Mouse (Mus musculus): Measurements from ENCODE around the gene Serpine3.
"Not testable (repeated sequence)": the region's sequence is repeated elsewhere in the genome, so short reads cannot be mapped to it uniquely, and the experiment has no call there.

Serpine3 gene

GRCm38 (mm10) chr14:62663367-62663766 is at the start of gene Serpine3:
TSS of gene Serpine3 (plus strand) at chr14:62663667.
- no peak for DNase-seq

DNA sequence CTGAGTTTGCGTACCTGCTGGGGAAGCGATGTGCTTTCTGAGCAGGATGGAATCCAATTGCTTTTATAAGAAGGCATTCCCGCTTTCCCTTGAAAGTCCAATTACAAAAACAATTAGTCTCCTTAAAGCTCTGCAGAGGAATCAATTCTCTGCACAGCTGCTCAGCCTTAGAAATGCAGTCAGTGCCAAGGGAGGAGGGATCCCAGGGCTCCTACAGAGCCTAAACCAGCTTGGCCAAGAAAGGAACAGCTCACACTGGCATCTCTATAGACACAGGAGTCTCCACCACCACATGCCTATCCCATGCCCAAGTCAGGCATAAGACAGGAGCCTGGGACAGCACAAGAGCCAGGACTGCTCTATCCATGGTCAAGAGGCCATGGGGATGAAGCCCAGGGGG is 41.1 kb upstream of the Serpine3 start:
- no peak for DNase-seq

GRCm38 (mm10) chr14:62627951-62628350 is 35.5 kb upstream of the Serpine3 start:
- peak; percentile 76 for DNase-seq

GRCm38 (mm10) chr14:62637436-62638344 is 25.8 kb upstream of the Serpine3 start:
- no peak for DNase-seq

DNA sequence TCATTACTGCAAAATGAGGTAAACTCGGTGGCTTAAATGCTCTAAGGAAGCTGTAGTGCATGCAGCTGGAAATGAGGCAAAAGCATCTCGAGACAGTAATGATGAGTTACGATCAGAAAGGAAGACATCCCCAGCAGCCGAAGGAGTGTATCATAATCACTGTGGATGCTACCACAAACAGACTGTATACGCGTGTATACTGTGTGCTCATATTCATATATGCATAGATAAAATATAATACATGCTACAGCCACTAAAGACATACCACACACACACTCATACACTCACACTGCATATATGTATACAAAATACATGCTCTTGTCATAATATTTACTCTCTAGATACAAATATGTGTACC is 25.1 kb upstream of the Serpine3 start:
- DNase-seq = no peak

DNA sequence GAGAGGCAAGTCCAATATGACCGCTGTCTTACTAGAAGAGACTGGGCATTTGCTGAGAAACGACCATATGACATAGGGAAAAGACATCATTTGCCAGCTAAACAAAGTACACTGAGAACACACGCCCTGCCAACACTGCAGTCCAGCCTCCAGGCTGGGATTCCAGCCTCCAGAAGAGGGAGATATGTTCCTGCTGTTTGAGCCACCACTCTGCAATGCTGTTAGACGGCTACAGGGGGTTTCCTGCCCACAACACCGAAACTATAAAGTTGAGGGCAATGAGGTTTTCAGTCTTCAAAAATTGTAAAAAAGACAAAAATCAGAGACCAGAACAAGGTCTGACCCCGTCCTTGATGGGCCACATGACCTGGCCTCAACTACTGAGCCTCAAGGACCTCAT is 24.4 kb upstream of the Serpine3 start:
- DNase-seq = no peak

DNA sequence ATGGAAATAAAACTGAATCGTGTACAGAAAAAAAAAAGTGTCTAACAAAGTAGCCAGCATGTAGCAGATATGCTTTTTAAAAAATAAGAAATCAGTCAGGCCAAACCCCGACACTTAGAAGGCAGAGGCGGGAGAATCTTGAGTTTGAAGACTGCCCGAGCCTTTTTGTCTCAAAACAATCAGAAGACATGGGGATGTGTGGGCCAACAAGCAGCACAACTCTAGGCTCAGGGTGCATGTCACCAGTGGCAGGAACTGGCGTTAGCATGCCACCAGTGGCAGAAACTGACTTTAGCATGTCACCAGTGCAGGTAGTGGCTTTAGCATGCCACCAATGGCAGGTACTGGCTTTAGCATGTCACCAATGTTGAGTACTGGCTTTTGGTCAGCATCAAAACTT is 23.9 kb upstream of the Serpine3 start:
- DNase-seq = no peak

DNA sequence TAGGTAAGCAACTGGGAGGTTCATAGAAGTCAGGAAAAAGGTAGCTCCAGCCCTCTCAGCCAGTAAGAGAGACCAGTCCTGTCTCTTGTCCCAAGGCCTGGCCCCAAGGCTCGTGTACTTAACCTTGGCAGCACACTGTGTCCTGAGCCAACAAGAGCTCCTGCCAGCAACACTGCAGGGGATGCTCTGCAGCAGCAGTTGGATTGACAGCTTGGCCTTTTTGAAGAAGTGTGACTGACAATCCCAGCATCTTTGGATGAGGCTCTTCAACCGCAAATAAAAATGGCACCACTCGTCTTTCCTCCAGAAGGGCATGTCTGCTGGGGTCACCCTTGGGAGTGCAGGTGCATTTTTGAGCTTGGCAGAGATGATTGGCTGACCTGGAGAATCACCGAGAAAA is 23.1 kb upstream of the Serpine3 start:
- DNase-seq = no peak

DNA sequence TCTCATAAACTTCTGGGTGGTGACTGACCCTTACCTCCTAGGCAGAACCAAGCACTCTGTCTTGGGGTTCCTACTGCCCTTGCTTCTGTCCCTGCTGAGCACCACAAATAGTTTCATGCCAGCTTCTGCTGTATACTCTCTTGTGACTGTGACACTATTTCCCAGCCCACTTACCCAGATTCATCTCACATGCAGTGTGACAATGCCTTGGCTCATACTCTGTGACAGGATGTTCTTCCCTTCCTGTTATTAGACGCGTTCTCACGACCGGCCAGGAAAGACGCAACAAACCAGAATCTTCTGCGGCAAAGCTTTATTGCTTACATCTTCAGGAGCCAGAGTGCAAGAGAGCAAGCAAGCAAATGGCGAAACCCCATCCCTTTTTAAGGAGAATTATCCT is 21.1 kb upstream of the Serpine3 start:
- not testable (repeated sequence) for DNase-seq

DNA sequence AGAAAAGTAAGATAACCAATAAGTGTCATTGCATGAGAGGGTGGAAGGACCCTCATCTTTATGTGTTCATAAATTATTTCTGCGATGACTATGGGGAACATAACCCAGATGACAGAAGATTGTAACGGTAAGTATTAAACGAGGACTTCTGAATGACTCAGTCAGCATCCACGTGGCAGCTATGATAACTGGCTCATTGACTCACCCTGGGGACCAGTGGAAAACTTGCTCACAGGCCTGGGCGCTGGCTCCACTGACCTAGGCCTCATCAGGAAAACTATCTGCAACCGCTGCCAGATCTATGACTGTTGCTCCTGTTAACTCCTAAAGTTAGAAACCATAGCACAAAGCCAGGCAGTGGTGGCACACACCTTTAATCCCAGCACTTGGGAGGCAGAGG is 15.1 kb upstream of the Serpine3 start:
- DNase-seq = no peak

DNA sequence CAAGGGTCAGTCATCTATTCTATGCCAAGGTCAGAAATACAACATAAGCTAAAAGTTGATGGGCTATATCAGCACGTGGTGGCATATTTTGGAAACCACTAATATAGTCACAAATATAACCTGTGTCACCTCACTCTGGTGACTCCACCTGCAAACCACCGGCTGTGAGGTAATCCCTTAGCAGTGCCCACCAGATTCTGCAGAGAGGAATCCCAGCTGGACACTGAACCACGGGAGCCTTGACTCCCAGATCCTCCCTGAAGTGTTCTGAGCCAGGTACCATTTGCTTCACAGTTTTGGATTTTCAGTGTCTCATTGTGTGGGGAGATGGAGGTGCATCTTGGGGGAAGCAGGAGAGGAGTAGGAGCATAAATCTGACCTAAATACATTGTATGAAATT is 13.1 kb upstream of the Serpine3 start:
- DNase-seq = no peak

DNA sequence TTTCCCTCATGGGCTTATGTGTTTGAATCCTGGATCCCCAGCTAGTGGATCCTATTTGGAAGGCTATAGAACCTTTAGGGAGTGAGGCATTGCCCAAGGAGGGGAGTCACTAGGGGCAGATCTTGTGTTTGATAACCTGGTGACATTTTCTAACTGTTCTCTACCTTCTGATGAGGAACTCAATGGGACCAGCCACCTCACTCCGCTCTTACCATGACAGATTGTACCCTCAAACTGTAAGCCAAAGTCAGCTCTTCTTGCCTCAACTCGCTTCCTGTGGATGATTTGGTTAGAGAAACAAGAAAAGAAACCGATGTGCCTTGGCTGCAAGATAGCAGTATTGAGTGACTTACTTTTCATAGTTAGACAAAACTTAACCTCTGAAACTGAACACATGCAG is 11.7 kb upstream of the Serpine3 start:
- no peak for DNase-seq

GRCm38 (mm10) chr14:62655996-62656395 is 7.5 kb upstream of the Serpine3 start:
- DNase-seq = no peak

GRCm38 (mm10) chr14:62657469-62657868 is 6.0 kb upstream of the Serpine3 start:
- no peak for DNase-seq

GRCm38 (mm10) chr14:62662381-62662780 is 1.1 kb upstream of the Serpine3 start:
- no peak for DNase-seq

DNA sequence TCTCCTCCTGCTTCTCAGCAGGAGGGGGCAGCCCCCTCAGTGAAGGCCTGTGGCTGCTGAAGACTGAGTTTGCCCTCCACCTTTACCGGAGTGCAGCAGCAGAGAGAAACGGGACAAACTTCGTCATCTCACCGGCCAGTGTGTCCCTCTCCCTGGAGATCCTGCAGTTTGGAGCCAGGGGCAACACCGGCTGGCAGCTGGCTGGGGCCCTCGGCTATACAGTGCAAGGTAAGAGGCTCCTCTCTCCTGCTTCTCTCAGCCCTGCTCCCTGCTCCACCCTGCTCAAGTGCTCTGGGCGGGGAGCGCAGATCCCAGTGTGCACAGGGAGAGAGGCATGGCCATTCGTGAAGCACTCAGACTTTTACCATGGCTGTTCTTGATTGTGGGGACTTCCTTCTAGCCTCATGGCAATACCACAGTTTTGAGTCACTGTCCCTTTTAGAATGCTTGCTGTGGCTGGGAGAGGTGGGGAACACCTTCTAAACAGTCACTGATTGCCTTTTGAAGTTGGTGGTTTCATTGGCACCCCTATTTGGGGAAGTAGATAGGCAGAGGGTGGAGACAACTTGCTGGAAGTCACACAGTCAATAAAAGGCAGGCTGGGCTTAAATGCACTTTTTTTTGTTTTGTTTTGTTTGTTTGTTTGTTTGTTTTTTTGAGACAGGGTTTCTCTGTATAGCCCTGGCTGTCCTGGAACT is 1.7 kb downstream of the Serpine3 start:
- DNase-seq = no peak

DNA sequence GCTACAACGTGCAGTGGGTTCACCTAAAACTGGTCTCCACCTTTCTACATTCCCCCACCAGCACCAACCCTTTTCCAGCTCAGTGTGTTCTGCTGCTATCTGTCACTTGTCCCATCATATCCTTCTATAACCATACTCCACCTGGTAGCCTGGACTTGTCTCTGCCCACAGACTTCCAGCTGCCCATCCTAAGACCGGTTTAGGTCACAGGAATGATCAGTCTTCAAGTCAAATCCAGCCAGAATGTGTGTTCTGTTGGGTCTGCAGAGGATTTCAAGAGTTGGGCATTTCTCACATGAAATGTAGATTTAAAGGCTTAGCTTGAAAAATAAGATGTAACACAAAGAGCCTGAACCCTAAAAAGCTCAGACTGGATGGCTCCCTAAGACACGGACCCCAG is 10.2 kb downstream of the Serpine3 start:
- no peak for DNase-seq

- no peak for DNase-seq
Observed at GRCm38 (mm10) chr14:62718161-62718560, 54.7 kb downstream of the Serpine3 start.

DNA sequence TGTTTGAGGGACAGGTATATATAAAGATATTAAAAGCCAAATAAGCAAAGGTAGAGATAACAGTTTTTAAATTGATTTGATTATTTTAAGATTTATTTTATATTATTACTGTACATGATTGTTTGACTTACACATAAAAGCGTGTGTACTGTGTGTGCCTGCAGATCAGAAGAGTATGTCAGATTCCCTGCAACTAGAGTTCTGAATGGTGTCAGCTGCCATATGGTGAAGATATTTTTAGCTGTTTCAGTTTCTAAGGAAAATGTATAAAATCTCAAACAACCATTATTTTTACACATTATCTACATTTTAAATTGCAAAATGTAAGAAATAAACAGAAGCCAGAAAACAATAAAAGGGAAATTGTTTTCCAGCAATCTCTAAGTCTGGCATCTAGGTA is 58.2 kb downstream of the Serpine3 start:
- DNase-seq = no peak

GRCm38 (mm10) chr14:62724560-62724959 is 61.1 kb downstream of the Serpine3 start:
- DNase-seq = no peak

DNA sequence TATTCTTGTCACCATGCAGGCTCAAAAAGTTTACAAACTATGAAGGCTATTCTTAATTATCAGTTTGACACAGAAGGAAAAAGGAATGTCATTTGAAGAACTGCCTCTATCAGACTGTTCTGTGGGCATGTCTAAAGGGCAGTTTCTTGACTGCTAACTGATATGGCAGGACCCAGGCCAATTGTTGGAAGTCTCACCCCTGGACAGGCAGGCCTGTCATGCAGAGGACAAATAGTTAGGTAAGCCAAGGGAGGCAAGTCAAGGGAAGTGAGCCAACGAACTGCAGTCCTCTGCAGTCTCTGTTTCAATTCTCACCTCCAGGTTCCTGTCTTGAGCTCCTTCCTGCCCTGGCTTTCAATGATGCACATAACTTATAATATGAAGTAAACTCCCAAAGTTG is 68.4 kb downstream of the Serpine3 start:
- no peak for DNase-seq

GRCm38 (mm10) chr14:62733666-62734065 is 70.2 kb downstream of the Serpine3 start:
- DNase-seq = no peak

DNA sequence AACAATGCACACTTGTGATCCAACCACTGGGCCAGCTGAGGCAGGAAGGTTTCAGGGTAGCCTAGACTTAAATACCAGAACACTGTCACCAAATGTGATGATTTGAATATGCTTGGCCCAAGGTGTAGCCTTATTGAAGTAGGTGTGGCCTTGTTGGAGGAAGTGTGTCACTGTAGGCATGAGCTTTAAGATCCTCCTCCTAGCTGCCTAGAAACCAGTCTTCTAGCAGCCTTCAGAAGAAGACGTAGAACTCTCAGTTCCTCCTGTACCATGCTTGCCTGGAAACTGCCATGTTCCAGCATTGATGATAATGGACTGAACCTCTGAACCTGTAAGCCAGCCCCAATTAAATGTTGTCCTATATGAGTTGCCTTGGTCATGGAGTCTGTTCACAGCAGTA is 72.2 kb downstream of the Serpine3 start:
- no peak for DNase-seq

Measured in cerebellum, adult 11 months (tissue).